Mouse (Mus musculus) neutrophil, adult 83 days (primary cell): ENCODE measurements around the gene Lig4. TPM values are rescaled to one million over a fixed set of nuclear protein-coding genes. Genes with fewer than 3 reads are reported as not detected.

Source experiments
- total RNA-seq, 2 experiments: library from RNA; stranded (reverse); gene quantifications; one replicate each; pipeline ENCODE4 v1.2.4; 2023

Gene Lig4
- 1 to 10 TPM; 1.8 to 3.5 TPM for total RNA-seq

DNA sequence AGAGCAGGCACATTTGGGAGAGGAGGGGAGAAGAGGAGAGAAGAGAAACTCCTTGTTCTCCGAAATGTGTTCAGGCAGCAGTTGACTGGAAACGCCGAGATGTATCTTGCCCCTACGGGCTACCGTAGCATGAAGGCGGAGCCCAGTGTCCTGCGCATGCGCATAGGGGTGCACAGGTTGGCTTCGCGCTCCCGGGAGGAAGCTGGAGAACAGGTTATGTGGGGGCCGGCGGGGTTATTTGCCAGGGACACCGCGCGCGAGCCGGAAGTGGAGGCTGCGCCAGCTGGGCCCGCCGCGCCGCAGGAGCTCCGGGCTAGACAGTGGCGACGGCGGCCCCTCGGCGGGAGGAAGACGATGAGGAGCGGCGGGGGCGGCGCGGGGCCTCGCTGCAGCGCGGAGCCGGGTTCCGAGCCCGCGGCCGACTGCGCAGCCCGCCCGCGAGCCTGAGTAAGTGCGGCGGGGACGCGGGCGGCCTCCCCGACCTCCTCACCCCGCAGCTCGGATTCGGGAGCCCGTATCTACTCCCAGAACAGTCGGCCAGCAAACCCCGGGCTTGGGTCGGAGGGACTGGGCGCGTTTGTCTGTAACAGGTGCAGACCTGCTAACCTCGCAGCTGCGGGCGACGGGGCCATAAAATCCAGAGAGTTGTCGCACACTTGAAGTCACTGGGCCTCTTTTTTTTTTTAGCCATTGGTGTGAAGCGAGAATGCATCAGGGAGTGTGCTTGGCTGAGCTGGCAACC, at the start of gene Lig4, which contains the start of gene Abhd13:
Lig4 (minus strand) TSS at position 114 of the 742 bp plus-strand sequence.
Abhd13 (plus strand) TSS at position 135 of the 742 bp plus-strand sequence.

DNA sequence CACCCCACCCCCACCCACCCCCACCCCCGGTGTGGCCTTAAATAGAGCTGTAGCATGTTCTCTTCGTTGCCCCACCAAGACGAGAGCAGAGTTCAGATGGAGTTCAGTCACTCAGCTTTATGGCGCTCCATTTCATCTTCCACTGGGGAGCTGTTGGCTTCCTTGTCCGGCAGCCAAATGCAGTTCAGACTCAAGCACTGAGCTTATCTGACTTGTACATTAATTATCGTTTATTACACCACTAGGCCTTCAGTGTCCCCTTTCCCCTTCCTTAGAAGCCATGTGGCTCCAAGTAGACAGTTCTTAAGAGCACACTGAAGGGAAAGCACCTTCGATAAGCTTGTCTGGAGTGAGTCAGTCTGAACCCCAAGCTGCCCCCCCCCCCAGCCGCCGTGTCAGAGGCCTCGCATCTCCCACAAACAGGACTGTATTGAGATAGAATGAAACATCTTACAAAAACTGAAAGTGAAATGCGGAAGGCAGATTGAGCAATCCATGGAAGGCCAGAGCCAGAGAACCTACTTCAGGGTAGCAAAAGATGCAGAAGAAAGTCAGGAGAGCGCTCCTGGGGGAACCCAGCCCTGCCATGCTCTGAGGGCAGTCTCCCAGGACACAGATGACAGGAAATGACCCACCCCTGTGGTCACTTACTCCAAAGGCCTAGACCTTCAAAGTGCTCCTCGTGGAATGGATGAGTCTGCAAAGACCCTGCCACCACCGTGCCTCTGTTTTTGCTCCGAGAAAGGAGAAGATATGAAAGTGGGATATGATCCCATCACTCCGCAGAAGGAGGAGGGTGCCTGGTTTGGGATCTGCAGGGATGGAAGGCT, 28.9 kb upstream of the Lig4 start, which contains the start of gene Tnfsf13b:
Tnfsf13b (plus strand) TSS at position 312 of the 830 bp plus-strand sequence.

Other genes with a start within 250 kb of the Lig4 start
- gene Fam155a, start 206.5 kb downstream of the Lig4 start, total RNA-seq: not detected
- gene Gm10217, start 113.4 kb downstream of the Lig4 start, total RNA-seq: not detected
- 10 to 100 TPM; 11.1 to 11.4 TPM for gene Abhd13, start within 50 bp of the Lig4 start, total RNA-seq
- gene Tnfsf13b, start 28.8 kb upstream of the Lig4 start, total RNA-seq: 10 to 100 TPM; 70.0 to 71.4 TPM
- under 1 TPM; 0.13 to 0.26 TPM for gene Myo16, start 176.2 kb upstream of the Lig4 start, total RNA-seq